Mouse (Mus musculus): ENCODE measurements around the gene Ddr2.

- TF ChIP-seq CTCF (IDR thresholded peaks at IDR 0.05; ENCODE audit: low read depth) (no peak), EP300 (IDR thresholded peaks at IDR 0.05; ENCODE audit: low read depth) (no peak)
These were observed 38.0 kb upstream of the Ddr2 start for GRCm38 (mm10) chr1:170148536-170148935.

Measured in heart, postnatal 0 days (tissue).